Mouse (Mus musculus): ENCODE data around the gene Gm28374.

Gm28374 gene

GRCm38 (mm10) chr19:6047899-6048166 is 34.2 kb downstream of the Gm28374 start:
- no peak for TF ChIP-seq GATA4 (IDR thresholded peaks at IDR 0.05; ENCODE audit: insufficient replicate concordance, low read length)

GRCm38 (mm10) chr19:6047154-6047898 is 34.7 kb downstream of the Gm28374 start:
- no peak for TF ChIP-seq GATA4 (IDR thresholded peaks at IDR 0.05; ENCODE audit: insufficient replicate concordance, low read length)

GRCm38 (mm10) chr19:6046294-6047153 is 35.5 kb downstream of the Gm28374 start, which contains the start of gene Syvn1:
Gene Syvn1 (plus strand): TSS chr19:6046576.
- TF ChIP-seq GATA4 (IDR thresholded peaks at IDR 0.05; ENCODE audit: insufficient replicate concordance, low read length) = no peak

- peak; percentile 11; the same call in 1 of the 2 replicates for TF ChIP-seq GATA4 (IDR thresholded peaks at IDR 0.05; ENCODE audit: insufficient replicate concordance, low read length)
Observed at GRCm38 (mm10) chr19:6045366-6046293, 36.4 kb downstream of the Gm28374 start.

- TF ChIP-seq GATA4 (IDR thresholded peaks at IDR 0.05; ENCODE audit: insufficient replicate concordance, low read length) = no peak
Observed at GRCm38 (mm10) chr19:6042293-6042692, 39.8 kb downstream of the Gm28374 start.

- no peak for TF ChIP-seq GATA4 (IDR thresholded peaks at IDR 0.05; ENCODE audit: insufficient replicate concordance, low read length)
Observed at GRCm38 (mm10) chr19:6040002-6040401, 42.1 kb downstream of the Gm28374 start.

GRCm38 (mm10) chr19:6038326-6038725 is 43.7 kb downstream of the Gm28374 start:
- TF ChIP-seq GATA4 (IDR thresholded peaks at IDR 0.05; ENCODE audit: insufficient replicate concordance, low read length) = no peak

- TF ChIP-seq GATA4 (IDR thresholded peaks at IDR 0.05; ENCODE audit: insufficient replicate concordance, low read length) = no peak
Observed at GRCm38 (mm10) chr19:6037695-6038094, 44.4 kb downstream of the Gm28374 start.

- peak; percentile 25; the same call in 1 of the 2 replicates for TF ChIP-seq GATA4 (IDR thresholded peaks at IDR 0.05; ENCODE audit: insufficient replicate concordance, low read length)
Observed at GRCm38 (mm10) chr19:6035966-6036585, 46.0 kb downstream of the Gm28374 start.

GRCm38 (mm10) chr19:6030520-6031280 is 51.4 kb downstream of the Gm28374 start:
- no peak for TF ChIP-seq GATA4 (IDR thresholded peaks at IDR 0.05; ENCODE audit: insufficient replicate concordance, low read length)

GRCm38 (mm10) chr19:6029426-6029825 is 52.6 kb downstream of the Gm28374 start:
- TF ChIP-seq GATA4 (IDR thresholded peaks at IDR 0.05; ENCODE audit: insufficient replicate concordance, low read length) = no peak

GRCm38 (mm10) chr19:6028991-6029390 is 53.1 kb downstream of the Gm28374 start:
- TF ChIP-seq GATA4 (IDR thresholded peaks at IDR 0.05; ENCODE audit: insufficient replicate concordance, low read length) = no peak
